Mouse (Mus musculus): Measurements from ENCODE around the gene Strbp. TPM values are rescaled to one million over a fixed set of nuclear protein-coding genes. Genes with fewer than 3 reads are reported as not detected.
A peak's percentile ranks its signal among the peaks of the same experiment; 100 is the strongest.

Gene Strbp
- 100 to 1,000 TPM; 147 to 161 TPM for total RNA-seq (2021)
- long read RNA-seq, experiment 1, transcript Strbp-202 (18 exons, 3,144 nt), result major isoform, 33 of 73 reads
- long read RNA-seq, experiment 1, partial matches to known transcripts, result 0 of 73 reads
- long read RNA-seq, experiment 1, other reads (novel, unspliced or antisense), result 40 of 73 reads
- long read RNA-seq, experiment 2, transcript Strbp-202 (18 exons, 3,144 nt), result major isoform, 49 of 125 reads
- long read RNA-seq, experiment 2, partial matches to known transcripts, result 6 of 125 reads
- long read RNA-seq, experiment 2, other reads (novel, unspliced or antisense), result 68 of 125 reads

DNA sequence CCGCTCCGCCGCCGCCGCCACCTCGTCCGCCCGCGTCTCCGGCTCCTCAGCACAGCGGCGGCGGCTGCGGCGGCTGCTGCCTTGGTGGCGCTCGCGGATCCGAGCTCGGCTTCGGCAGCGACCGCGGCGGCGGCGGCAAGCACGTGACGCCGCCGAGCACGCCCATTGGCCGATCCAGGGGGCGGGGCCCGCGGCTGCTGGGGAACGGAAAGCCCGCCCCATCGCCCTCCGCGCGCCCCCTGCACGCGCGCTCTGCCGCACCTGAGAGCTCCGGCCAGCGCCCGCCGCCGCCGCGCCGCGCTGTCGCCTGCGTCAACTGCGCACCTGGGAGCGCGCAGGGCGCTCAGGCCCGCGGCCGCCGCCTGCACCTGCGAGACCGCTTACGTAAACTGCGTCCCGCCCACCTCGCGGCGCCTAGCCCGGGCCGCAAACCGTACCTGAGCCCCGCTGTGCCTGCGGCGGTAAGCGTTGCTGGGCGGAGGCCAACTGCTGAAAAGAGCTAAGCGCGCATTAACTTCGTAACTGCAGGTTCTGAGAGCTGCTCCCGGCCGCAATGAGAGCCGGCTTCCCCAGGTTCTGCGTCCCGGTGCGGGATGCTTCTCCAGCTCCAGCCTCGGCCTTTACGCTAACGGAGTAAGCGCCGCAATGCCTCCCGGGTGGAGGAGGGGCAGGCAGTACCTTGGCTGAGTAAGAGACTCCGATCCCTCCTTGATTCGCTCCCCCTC lies at the start of gene Strbp:
TSS of gene Strbp (minus strand) at position 630 of the 725 bp plus-strand sequence.
- peak; percentile 91 to 93 for DNase-seq (ENCODE audit: low spot score in 2 of 2)

DNA sequence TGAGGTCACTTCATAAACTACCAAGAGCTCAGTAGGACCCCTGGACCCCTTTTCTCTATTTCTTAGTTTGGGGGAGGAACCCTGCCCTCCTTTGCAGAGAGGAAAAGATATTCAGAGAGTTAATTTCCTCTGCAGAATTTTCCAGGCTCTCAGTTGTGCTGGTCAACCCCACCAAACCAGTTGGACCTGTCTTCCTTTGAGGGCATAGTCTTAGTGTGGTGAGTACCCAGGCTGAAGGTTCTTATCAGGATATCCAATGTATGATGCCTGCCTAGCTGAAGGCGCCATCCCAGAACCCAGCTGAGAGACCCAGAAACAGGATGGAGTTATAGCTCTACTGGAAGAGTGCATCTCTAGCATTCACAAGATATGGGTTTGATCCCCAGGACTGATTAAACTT lies 47.5 kb upstream of the Strbp start:
- no peak for DNase-seq (ENCODE audit: low spot score in 2 of 2)

DNA sequence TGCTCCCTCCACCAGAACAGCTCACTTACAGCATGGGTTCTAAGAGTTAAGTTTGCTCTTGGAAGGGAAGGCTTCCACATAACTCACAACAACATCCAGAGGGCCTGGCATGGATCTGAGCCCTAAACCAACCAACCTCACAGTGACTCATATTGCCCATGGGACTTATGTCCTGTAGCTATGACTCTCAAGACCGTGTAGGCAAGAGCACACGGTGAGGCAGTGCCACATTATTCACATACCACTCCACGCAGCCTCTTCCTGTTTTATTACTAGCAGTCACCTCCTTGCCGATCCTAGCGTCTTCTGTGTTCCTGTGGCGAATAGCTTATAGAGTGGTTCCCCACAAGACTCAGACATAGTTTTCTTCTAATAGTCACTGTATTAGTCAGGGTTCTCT lies 45.7 kb upstream of the Strbp start:
- no peak for DNase-seq (ENCODE audit: low spot score in 2 of 2)

- no peak for DNase-seq (ENCODE audit: low spot score in 2 of 2)
Observed at GRCm38 (mm10) chr2:37748442-37749066, 44.9 kb upstream of the Strbp start.

- no peak for DNase-seq (ENCODE audit: low spot score in 2 of 2)
Observed at GRCm38 (mm10) chr2:37747909-37748308, 44.2 kb upstream of the Strbp start.

- no peak for DNase-seq (ENCODE audit: low spot score in 2 of 2)
Observed at GRCm38 (mm10) chr2:37746293-37747049, 42.8 kb upstream of the Strbp start.

DNA sequence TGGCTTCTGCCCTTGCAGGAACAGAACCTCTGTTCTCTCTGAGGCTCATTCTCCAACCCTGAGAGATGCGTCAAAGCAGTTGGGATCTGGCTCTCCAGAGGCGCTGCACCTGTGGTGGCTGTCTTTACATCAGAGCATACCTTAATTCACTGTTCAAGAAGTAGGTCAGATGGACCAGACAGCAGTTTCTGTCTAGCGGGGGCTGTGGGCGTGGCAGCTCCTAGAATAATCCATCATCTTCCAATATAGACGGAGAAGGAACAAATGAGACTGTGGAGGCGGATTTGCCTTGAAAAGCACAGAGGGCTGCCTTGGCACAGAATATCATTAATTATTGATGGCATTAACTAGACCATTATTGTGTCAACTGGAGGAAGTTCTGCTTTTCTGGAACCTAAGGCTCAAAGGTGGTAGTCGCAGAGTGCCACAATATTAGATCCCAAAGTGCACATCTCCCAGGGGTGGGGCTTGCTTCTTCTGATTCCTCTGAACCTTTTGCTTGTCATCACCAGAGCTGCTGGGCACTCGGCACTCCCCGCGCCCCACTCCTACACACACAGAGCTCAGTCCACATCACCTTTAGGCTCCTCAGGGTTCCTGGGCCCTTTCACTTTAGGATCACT lies 41.2 kb upstream of the Strbp start:
- no peak for DNase-seq (ENCODE audit: low spot score in 2 of 2)

- DNase-seq (ENCODE audit: low spot score in 2 of 2), result no peak
Observed at GRCm38 (mm10) chr2:37741806-37742554, 38.3 kb upstream of the Strbp start.

DNA sequence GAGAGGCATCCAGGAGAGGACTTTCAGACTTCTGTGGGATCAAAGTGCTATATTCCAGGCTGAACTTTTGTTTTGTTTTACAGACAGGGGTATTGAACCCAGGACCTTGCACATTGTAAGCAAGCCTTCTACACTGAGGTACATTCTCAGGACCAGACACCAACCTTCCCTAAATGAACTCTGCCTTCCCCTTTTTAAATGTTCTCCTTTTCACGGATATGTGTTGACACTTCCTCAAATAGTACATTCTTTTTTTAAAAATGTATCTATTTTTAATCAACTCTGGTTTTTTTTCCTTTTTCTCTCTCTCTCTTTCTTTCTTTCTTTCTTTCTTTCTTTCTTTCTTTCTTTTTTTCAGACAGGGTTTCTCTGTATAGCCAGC lies 32.1 kb upstream of the Strbp start:
- no peak for DNase-seq (ENCODE audit: low spot score in 2 of 2)

GRCm38 (mm10) chr2:37734979-37735806 lies 31.5 kb upstream of the Strbp start:
- DNase-seq (ENCODE audit: low spot score in 2 of 2), result no peak

- no peak for DNase-seq (ENCODE audit: low spot score in 2 of 2)
Observed at GRCm38 (mm10) chr2:37731241-37731801, 27.7 kb upstream of the Strbp start.

DNA sequence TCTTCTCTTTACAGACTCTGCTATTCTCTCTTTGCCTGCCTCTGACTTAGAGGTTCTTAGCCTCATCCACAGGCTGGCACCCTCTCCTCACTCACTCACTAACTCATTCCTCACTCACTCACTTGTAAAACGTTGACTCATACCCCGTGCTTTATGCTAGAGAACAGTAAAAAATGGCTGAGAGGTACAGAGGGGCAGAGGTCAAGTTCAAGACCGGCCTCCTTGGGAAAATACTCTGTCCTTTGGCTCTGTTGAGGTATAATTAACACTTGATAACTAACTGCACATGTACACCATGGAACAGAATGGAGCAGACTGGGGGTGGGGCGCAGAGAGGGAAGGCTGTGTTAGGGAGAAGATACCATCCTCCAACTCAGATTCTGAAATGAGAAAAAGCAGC lies 20.6 kb upstream of the Strbp start:
- DNase-seq (ENCODE audit: low spot score in 2 of 2), result no peak

DNA sequence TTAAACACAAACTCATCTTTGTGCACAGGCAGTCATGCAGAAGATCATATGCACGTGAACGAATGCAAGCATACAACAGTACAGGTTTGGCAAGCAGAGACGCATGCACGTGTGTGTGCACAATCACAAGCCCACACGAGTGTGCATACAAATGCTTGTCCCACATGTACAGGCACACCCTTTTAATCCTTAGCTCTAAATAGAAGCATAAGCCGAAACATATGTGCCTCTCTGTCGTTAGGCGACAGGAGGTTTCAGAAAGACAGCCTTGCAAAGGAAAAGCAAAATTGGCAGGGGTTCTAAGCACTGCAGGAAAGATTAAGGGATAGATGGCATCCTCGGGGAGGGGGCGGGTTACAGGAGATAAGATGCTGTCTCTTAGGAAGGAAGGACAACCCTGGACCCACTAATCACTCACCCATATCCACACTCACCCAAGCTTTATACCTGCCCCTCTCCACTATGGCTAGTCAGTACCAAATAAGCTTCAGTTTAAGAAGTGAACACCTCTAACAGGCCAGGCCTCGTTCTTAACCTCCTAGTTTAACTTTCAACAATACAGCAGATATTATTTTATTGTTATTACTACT lies 19.9 kb upstream of the Strbp start:
- DNase-seq (ENCODE audit: low spot score in 2 of 2), result no peak

- no peak for DNase-seq (ENCODE audit: low spot score in 2 of 2)
Observed at GRCm38 (mm10) chr2:37722674-37723465, 19.2 kb upstream of the Strbp start.

GRCm38 (mm10) chr2:37716266-37716665 lies 12.6 kb upstream of the Strbp start:
- no peak for DNase-seq (ENCODE audit: low spot score in 2 of 2)

- DNase-seq (ENCODE audit: low spot score in 2 of 2), result no peak
Observed at GRCm38 (mm10) chr2:37715364-37715763, 11.7 kb upstream of the Strbp start.

GRCm38 (mm10) chr2:37713100-37713499 lies 9.4 kb upstream of the Strbp start:
- DNase-seq (ENCODE audit: low spot score in 2 of 2), result no peak

DNA sequence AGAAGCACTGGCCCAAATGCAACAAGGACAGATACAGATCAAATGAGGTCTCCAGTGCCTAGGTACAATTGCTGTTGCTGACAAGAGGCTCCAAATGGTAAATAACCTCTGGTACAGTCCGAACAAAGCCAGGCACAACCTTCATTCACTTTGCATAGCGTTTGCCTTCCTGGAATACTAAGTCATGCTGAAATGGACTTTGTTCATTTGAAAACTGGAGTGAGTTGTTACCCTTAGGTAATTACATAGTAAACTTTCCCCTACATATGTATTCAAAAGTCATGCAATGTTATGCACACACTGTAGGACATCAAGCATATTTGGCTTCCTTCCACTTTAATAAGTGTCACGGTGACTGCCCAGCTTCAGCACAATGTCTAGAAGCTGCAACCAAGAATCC lies 5.2 kb upstream of the Strbp start:
- DNase-seq (ENCODE audit: low spot score in 2 of 2), result no peak

Data from layer of hippocampus, postnatal 14 days (tissue).